Mouse (Mus musculus) fat pad, adult 2 months (tissue): ENCODE data around the gene Sema5a.

Experiments
- DNase-seq: peaks from one replicate; pipeline ENCODE4 v3.0.0-alpha.2; 2011; ENCODE audit warnings: low read depth, low spot score; ENCODE audit errors: extremely low read depth

Sema5a gene

GRCm38 (mm10) chr15:32427188-32427924 lies 182.7 kb downstream of the Sema5a start:
- no peak for DNase-seq

GRCm38 (mm10) chr15:32432927-32433832 lies 188.6 kb downstream of the Sema5a start:
- DNase-seq: no peak

GRCm38 (mm10) chr15:32433833-32434155 lies 189.2 kb downstream of the Sema5a start:
- DNase-seq: no peak

GRCm38 (mm10) chr15:32434274-32434673 lies 189.7 kb downstream of the Sema5a start:
- DNase-seq: no peak

GRCm38 (mm10) chr15:32437654-32438053 lies 193.0 kb downstream of the Sema5a start:
- DNase-seq: no peak

- DNase-seq: no peak
These were observed 198.1 kb downstream of the Sema5a start for GRCm38 (mm10) chr15:32442745-32443144.

GRCm38 (mm10) chr15:32447558-32448349 lies 203.1 kb downstream of the Sema5a start:
- DNase-seq: no peak

- DNase-seq: no peak
These were observed 214.4 kb downstream of the Sema5a start for GRCm38 (mm10) chr15:32459046-32459445.

GRCm38 (mm10) chr15:32460238-32460637 lies 215.6 kb downstream of the Sema5a start:
- DNase-seq: no peak

GRCm38 (mm10) chr15:32471480-32472050 lies 227.0 kb downstream of the Sema5a start:
- DNase-seq: no peak

GRCm38 (mm10) chr15:32480747-32481146 lies 236.1 kb downstream of the Sema5a start:
- DNase-seq: no peak

- no peak for DNase-seq
These were observed 240.7 kb downstream of the Sema5a start for GRCm38 (mm10) chr15:32485064-32485964.

GRCm38 (mm10) chr15:32487968-32488367 lies 243.4 kb downstream of the Sema5a start:
- no peak for DNase-seq

- no peak for DNase-seq
These were observed 249.6 kb downstream of the Sema5a start for GRCm38 (mm10) chr15:32494219-32494618.

GRCm38 (mm10) chr15:32494899-32495298 lies 250.3 kb downstream of the Sema5a start:
- peak; percentile 36 for DNase-seq

GRCm38 (mm10) chr15:32496880-32497279 lies 252.3 kb downstream of the Sema5a start:
- DNase-seq: peak; percentile 54

- no peak for DNase-seq
These were observed 261.3 kb downstream of the Sema5a start for GRCm38 (mm10) chr15:32505941-32506340.

GRCm38 (mm10) chr15:32508282-32508681 lies 263.7 kb downstream of the Sema5a start:
- DNase-seq: no peak

GRCm38 (mm10) chr15:32514877-32515276 lies 270.3 kb downstream of the Sema5a start:
- no peak for DNase-seq

GRCm38 (mm10) chr15:32517954-32518353 lies 273.3 kb downstream of the Sema5a start:
- DNase-seq: no peak
